14 mouse cellular contexts compared by ENCODE assay signal in the genomic region with DNA sequence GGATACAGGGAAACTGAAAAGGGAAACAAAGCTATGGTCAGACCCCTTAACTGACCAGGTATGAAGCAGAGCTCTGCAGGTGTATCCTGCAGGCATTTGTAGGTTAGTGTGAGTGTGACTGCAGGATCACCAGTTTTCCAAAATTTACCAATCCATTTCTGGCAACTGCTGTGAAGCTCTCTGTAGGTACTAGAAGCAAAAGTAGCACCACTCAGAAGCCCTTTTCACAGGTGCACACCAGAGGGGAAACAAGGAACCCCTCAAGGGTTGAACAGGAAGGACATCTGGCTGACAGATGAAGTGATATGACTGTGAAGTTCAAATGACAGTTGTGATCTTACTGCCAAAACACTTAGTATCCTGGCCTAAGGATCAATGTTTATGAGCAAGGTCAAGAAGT.
"Had no signal": no experiment of that assay in that cellular context is flagged by ENCODE, and none has a peak within 500 bp of the region (broad histone marks: within the 10 kb centered on the region; RNA-seq: fewer than 3 reads in every experiment).

No protein-coding gene starts in this region.

- H3K27ac ChIP-seq: left cerebral cortex, adult 2 months; limb, embryonic 15.5 days; liver, embryonic 13.5 days; midbrain, embryonic 10.5 days; neural tube, embryonic 13.5 days; stomach, embryonic 15.5 days had no signal

- H3K9me3 ChIP-seq: liver, embryonic 13.5 days; stomach, embryonic 15.5 days had no signal

- H3K4me1 ChIP-seq: limb, embryonic 15.5 days; liver, embryonic 13.5 days; midbrain, embryonic 10.5 days; neural tube, embryonic 13.5 days; stomach, embryonic 15.5 days had no signal

- H3K36me3 ChIP-seq: limb, embryonic 15.5 days; liver, embryonic 13.5 days; midbrain, embryonic 10.5 days; neural tube, embryonic 13.5 days; stomach, embryonic 15.5 days had no signal

- DNase-seq: kidney, adult 18-20 months; kidney, postnatal 25 days; liver, embryonic 13.5 days; lung, adult 18-20 months; lung, postnatal 36 days; midbrain, embryonic 14.5 days; right cerebral cortex, adult 18-20 months; right cerebral cortex, postnatal 25 days had no signal

- H3K4me3 ChIP-seq: left cerebral cortex, adult 2 months; limb, embryonic 15.5 days; liver, embryonic 13.5 days; midbrain, embryonic 10.5 days; neural tube, embryonic 13.5 days; stomach, embryonic 15.5 days had no signal

- H3K9ac ChIP-seq: limb, embryonic 15.5 days; liver, embryonic 13.5 days; neural tube, embryonic 13.5 days; stomach, embryonic 15.5 days had no signal

- H3K4me2 ChIP-seq: limb, embryonic 15.5 days; liver, embryonic 13.5 days; neural tube, embryonic 13.5 days; stomach, embryonic 15.5 days had no signal

- ATAC-seq: hindbrain, embryonic 16.5 days had no signal

- H3K27me3 ChIP-seq: limb, embryonic 15.5 days; liver, embryonic 13.5 days; neural tube, embryonic 13.5 days; stomach, embryonic 15.5 days had no signal
